Mouse (Mus musculus) embryonic fibroblast, embryonic 13.5 days (primary cell): Measurements from ENCODE around the gene Gm21985.

Source experiments
- CTCF ChIP-seq: IDR thresholded peaks from 2 replicates; pipeline ENCODE4 v1.5.1; 2011; ENCODE audit warnings: mild to moderate bottlenecking, control low read depth, low read length, moderate library complexity, borderline replicate concordance; ENCODE audit not compliant: insufficient read depth
- POLR2A ChIP-seq: IDR thresholded peaks from 2 replicates; pipeline ENCODE4 v1.6.1; 2011; ENCODE audit warnings: low read depth, mild to moderate bottlenecking, control low read depth, low read length, moderate library complexity

DNA sequence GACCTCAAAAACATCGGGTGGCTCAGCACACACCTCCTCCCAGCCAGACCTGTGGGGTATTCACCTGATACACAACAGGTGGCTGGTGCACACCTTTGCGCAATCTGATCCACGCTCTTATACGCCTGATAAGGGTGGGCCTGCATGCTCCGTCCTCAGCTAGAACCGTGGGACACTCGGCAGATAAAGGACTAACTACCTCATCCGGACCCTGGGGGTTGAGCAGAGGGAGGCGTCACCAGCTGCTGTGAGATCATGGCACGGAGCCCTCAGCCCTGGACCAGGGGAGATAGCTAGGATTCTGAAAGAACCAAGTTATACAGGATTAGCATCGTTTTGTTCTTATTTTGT is at the start of gene Gm21985:
- TF ChIP-seq CTCF (no peak), POLR2A (no peak)
